Mouse (Mus musculus) bone marrow macrophage, adult 2 months (primary cell): ENCODE measurements around the gene Prss16.

Experiments used
- CTCF ChIP-seq: IDR thresholded peaks from 2 replicates; pipeline ENCODE4 v1.5.1; 2012; ENCODE audit warnings: low read depth, mild to moderate bottlenecking, low read length, moderate library complexity
- POLR2A ChIP-seq: IDR thresholded peaks from 2 replicates; pipeline ENCODE4 v1.6.1; 2012; ENCODE audit warnings: mild to moderate bottlenecking, low read depth, low read length, borderline replicate concordance

DNA sequence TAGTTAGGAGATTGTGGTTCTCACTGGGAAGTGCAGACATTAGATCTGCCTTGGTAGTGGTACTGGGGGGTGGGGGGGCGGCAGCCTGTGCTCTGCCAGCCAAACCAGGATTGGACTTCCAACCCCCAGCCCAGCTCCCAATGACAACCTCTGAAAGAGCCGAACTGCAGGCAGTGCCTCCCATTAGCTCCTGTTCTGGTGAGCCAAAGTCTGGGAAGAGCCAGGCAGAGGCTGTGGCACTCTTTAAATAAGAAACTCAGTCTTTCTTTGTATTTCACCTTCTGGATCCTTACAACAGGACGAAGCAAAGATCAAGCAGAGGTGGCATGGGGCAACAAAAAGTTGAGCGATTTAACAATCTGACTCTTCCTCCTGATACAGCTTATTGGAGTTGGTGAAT is 10.4 kb downstream of the Prss16 start:
- TF ChIP-seq CTCF = no peak
- TF ChIP-seq POLR2A = no peak
